Mouse (Mus musculus): Measurements from ENCODE around the gene Tnfrsf11a.
"Not testable (repeated sequence)": the region's sequence is repeated elsewhere in the genome, so short reads cannot be mapped to it uniquely, and the experiment has no call there.

The Tnfrsf11a gene

DNA sequence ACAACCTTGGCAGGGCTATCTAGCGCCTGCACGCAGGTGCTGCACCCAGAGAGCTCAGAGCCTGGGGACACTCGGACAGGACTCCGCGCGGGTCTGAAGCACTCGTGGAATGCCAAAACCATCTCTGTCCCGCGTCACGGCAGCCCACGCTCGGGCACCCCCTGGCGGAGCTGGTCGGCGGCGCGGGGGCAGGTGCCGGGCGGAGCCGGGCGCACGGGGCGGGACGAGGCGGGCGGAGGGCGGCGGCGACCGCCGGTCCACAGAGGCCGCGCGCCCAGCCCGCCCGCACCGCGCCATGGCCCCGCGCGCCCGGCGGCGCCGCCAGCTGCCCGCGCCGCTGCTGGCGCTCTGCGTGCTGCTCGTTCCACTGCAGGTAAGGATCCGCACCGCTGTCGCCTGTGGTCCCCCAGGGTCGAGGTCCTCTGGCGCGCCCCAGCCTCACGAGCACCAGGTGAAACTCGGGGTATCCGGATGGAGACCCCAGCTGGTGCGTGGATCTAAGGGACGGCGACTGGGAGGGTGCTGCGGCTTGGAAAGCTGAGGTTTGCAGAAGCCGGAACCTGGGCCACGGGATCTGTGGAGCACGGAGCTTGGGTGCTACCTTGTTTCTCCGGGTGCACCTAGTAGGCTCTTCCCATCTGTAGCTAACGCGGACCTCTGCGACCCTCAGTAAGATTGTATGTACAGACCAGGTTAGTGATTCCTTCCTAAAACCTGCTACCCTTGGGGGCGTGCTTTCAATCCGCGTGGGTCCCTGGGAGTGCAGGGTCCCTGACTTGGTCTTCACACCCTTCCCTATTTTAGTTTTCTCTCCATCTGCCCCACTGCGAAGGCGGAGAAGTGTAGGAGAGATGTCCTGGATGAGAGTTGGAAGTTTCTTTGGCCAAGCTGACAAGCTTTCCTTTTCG, at the start of gene Tnfrsf11a:
Tnfrsf11a (plus strand) TSS at position 262 of the 908 bp plus-strand sequence.
- DNase-seq: peak; percentile 77

DNA sequence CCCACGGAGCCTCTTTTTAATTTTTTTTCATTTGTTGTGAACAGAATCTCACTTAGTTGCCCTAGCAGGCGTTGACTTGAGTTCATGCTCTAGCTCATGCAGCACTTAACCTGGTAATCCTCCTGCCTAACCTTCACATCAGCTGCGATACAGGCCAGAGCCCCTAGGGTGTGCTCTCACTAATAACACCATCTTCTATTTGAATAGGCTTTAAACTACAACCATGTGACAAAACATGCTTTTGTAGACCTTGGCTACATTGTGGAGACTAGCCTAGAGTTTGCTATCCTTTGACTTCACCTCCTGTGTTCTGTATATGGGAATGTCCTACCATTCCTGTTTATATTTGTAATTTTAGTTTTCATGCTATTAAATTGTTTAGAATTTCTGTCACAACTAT, 45.2 kb upstream of the Tnfrsf11a start:
- peak; percentile 12 for DNase-seq

DNA sequence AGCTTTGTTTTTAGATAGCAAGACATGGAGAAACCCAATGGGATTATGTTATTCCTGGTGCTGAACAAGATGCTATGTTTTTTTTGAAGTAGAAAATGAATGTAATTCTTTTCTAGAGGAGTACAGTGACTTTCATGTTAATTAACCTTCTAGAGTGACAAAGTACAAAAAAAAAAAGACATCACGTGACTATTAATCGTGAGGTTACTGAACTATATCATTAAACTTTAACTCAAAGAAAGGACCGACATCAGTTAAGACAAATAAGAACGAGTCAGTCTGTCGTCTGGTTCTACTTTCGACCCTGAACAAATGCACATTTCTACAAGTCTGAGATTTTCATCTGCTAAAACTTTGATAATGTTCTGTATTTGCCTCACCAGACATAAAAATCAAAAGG, 42.2 kb upstream of the Tnfrsf11a start:
- DNase-seq: no peak

DNA sequence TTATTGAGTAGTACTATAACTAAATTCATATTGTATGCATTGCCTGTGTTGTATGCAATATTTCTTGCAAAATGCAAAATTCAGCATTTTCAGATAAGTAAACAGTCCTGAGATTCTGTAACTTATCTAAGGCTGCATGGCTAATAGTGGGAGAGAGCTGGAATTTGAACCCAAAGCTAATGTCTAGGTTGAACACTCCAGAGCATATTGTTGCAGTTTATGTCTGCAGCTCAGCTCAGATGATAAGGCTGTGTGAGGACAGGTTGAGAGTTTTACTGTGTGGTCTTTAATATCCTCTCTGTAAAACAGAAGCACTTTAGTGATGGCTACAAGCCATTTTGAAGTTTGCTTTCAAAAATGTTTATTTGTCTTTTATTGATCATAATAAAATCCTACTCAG, 41.0 kb upstream of the Tnfrsf11a start:
- no peak for DNase-seq

DNA sequence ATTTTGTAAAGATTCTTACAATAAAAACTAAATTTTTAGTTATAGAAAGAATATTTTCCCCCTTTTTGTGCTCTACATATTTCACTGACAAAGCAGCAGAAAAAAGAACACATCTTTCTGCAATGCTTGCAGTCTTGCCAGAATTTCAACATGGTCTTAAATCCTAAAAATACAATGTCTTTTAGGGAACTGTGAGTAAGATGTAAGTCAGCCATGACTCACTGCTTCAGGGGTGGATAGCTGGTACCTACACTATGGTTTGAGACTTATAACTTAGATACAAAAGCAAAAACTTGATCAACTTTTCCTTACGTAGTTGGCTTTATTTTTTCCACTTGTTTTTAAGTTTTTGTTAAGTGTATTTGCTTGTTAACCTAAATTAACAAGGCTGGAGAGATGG, 38.0 kb upstream of the Tnfrsf11a start:
- no peak for DNase-seq

DNA sequence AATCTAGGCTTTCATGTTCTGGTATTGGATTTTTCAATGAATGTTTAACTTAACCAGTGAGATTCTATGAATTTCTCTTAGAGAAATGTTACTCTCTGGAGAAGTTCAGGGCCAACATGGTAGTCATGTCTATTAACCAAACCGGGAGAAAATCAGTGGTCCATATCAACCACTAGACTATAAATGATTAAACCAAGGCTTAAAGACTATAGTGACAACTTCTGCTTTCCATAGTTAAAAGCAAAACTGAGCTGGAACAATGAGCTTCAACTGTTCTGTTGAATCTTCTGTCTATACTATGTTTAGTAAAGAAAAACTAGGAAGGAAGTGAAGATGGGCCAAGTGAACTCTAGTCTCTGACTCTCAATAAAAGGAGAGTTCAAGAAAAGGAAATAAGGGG, 34.1 kb upstream of the Tnfrsf11a start:
- DNase-seq: no peak

DNA sequence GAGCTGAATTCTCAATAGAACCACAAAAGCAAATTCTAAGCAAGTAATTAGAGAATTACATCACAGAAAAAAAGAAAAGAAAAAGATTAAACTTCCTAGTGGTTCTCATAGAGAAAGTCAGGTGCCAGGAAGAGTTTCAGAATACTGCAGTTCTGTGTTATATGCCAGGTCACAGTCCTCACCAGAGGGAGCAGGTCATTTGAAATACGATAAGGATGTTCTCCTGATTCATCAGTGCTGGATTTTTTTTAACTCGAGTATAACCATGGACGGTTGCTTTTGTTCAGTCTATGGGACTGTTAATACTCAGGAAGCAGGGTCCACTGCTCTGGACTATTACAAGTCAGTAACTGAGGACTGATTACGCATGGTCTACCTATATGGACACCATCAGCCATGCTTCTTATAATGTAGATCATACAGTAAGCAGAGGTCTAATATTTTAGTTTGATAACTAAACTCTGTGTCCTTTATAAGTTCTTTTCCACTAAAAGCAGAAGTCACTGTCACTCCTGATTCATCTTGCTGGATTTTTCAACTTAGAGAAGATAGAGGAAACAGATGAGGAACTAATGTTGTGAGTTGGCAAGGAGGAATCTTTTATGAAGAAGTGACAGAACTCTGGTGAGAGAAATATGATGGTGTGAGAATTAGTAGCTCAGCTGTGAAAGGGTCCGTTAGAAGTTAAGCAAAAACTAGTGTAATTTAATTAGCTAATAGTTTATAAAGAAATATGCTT, 33.5 kb upstream of the Tnfrsf11a start:
- no peak for DNase-seq

DNA sequence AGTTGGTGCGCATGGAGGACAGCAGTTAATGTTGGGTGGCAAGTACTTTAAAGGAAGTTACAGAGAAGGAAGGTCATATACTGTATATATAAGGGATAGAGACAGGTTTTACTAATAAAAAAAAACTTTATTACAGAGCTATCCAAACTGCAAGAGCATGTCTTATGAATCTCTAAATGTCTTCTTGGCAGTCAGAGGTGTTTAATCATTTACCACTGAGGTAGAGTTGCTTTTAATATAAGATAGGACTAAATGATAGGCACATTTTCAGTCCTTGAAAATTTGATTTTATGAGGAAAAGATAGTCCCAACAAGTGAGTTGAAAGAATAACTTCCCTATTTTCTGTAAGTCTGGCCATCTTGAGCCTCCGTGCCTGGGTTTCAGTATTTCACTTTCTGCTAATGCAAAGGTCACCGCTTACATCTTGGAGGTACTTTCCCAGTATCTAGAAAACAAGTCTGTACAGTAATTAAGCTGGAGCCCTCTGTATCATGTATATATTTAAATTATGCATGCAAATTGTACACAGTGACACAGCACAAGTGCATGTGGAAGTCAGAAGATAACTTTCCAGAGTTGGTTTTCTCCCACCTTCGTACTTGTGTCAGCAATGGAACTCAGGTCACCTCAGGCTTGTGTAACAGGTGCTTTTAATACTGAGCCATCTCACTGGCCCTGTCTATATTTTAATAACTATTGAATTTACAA, 32.3 kb upstream of the Tnfrsf11a start:
- no peak for DNase-seq

DNA sequence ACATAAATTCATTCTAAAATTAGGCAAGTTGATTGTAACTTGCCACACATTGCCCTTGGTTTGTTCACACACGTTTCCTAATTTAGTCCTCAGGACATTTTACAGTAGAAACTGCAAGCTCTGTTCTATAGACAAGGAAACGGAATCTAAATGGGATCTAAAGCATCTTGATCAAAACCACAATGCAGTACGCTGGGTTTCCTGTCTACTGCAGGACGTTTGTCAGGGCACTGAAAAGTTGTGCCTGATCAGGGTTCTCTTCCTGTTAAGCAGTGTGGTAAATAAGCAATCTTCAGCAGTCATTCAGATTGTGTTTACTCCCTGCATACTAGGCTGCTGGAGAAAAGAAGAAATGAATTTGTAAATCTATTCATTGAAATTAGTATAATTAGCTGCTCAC, 28.3 kb upstream of the Tnfrsf11a start:
- DNase-seq: peak; percentile 14

DNA sequence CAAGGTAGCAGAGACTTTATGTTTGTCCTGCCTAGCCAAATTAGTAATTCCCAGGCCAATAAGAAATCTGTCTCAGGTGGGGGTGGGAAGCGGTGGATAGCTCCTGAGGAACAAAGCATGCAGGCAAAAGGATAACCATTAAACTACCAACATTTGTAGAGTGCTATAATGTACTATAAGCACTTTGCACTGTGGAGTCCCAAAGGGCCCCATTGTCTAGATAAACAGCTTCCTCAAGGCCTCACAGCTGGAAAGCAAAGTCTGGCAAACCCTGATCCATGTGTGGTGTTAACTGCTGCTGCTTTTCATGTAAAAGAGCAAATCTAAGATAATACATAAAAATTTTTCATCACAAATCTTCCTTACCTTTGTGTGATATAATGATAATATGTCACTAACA, 27.6 kb upstream of the Tnfrsf11a start:
- no peak for DNase-seq

DNA sequence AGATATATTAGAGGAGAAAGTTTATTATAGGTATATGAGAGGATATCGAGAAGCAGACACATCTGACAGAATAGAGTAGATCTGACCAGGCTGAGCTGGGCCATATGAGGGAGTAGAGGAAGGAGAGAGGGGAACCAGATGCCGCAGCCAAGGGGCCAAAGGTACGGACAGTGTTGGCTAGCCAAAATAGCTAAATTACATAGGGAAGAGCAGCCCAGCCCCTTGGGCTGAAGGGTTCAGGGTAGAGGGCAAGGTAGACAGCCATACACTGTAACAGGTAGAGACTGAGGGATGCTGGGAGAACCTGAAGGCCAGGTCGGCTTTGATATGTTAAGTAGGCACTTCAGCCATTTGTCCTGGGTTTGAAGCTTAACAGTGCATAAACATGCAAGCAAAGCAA, 21.7 kb upstream of the Tnfrsf11a start:
- no peak for DNase-seq

DNA sequence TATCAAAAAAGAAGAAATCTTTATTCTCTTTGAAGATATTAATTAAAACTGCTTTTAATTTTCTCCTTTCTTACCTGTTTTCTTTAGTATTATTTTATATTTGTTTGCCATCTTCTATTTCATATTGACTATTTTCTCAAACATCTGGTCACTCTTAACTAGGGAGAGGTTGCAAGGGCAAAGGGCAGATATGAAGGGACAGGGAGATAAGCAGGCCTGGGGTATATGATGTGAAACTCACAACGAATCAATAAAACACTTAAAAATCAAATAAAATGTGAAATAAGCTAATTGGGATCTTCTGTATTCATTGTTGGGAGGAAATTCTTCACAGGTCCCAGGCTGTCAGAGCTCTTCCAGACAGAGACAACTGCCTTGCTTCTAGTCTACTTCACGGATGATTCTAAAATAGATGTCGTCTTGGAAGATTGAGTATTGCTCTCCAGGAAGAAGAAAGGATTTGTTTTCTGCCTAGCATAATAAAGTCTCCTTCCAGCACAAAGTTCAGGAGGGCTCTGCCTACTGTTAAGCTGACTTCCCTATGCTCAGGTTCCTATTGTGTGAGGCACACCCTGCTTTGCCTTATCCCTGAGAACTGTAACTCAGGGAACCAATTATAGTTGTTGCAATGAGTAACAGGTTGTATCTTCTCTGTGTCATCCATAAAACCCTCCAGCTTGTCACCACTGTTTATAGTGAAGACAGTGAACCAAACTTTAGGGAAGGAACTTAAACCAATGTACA, 20.9 kb upstream of the Tnfrsf11a start:
- DNase-seq: no peak

DNA sequence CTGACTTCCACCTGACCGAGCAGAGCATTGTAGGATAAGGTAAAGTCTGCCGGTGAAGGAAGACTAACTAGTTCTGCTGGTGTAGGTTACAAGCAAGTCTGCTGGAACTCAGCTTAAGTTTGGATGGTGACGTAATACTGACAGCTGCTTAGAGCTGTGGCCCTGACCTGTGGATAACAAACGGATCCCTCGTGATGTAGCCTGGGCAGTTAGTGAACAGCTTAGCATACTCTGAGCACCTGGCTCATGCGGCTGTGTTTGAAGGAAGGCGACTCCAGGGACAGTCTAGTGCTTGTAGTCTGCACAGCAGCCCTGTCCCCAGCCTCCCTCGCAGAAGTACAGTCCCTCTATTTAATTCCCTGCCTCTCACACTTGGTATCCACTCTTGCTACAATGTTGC, 14.9 kb upstream of the Tnfrsf11a start:
- DNase-seq: no peak

DNA sequence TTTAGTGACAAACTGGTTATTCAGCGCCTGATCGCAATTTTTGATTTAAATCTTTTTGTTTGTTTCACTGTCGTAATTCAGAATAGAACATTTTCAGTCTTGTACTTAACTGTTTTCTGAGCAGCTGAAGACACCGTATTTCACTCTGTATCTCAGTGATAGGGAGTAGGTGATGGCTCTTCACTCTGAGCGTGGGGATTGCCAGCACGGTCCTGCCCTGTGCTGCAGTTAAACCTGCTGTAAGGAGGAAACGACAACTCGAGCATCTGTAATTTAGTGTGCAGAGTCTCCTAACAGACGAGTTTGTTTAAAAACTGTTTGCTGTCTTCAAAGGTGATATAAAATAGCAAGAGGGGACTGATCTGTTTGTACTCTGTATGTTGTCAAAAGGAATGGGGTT, 14.4 kb upstream of the Tnfrsf11a start:
- DNase-seq: not testable (repeated sequence)

DNA sequence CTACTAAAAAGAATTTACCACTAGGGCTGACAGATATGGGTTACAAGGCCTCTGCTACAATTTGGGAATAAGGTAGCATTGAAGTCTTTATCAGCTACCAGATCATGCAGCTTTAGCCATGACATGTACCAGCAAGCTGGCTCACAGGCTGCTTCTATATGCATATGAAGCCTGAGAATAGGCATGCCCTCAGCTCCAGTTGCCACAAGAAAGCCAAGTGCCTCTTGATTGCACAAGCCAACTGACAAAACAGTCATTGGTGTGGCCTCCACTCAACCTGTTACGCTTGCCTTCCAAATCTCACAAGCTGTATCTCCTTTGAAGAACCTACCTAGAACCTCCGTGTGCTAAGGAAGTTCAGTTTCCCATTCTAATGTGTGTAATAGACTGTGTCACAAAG, 12.1 kb upstream of the Tnfrsf11a start:
- DNase-seq: no peak

DNA sequence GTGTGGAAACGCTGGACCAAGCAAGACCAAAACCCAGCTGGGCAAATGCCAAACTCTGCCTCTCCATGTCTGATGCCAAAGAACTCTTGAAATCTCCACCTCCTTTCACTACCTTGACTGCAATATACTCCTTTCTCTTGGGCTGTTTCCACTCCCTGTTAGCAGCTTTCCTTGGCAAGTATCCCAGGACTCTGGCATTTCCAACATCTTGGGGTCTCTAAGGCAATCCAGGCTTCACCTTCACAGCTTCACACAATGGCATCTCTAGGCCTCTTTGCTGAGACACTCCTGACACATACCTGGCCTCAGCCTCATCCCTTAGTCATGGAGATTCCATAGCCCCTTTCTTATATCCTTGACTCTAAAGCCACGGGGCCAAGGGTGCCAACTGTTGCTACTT, 9.8 kb upstream of the Tnfrsf11a start:
- DNase-seq: no peak

DNA sequence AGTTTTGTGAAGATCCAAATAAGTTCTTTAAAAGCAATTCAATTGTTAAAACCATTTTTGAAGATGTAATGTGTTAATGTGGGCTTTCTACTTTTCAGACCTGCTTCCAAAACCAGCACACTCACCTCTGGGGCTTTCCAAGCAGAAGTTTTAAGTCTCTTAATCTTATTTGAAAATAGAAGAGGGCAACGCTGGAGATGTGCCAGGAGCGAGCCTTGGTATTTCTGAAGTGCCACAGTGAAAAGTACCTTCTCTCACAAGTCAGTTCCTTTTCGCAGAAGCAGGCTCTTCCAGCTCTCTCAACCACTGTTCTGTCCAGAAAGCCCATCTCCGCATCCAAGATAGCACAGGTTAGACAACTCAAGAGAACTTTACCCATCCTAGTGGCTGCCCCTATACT, 4.1 kb upstream of the Tnfrsf11a start:
- no peak for DNase-seq

DNA sequence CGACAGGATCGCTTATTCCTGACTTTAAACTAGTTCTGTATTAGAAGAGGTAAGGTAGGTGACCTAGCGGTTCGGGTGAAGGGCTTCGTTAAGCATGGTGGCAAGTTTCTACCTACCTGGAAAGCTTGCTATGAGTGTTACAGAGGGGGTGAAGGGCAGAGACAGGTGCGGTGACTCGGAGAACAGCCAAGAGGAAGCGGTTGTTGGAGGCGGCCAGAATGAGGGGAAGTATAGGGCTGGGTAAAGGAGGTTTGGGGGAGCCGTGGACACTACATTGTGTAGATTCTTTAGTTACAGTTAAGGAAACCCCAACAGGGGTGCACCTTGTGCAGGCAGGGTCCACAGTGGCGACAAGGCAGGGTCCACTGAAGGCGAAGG, 450 bp upstream of the Tnfrsf11a start:
- peak; percentile 20 for DNase-seq

DNA sequence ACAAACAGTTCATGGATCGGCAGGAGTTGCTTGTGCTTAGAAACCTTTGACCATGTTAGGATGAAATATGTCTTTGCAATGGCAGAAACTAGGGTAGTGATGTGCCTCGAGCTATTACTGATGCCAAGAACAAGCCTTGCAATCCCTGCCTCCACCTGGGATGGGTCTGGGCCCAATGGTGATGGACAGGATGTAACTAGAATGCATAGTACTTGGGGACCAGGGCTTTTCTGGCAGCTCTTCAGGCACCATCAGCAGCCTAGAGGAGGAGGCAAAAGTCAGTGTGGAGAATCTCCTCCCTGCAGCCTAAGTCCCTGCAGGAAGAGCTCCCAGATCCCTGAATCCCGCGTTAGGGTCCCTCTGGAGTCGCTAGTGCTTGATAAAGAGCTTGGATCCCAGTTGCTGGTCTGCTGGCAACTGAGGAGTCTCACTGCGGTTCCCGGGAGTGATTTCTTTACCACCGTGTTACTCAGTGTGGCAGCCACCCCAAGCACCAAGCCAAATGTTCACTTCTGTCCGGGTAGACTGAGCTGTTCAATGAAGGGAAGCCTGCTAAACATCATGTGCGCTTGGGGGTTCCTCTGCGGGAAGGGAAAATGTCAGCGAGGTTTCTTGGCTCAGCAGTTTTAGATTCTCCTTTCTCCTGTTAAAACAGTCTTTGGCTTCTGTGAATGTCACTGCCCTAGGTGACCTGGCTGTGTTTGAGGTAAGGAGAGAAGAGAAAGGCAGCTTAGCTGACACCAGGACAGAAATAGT, 1.1 kb downstream of the Tnfrsf11a start:
- no peak for DNase-seq

DNA sequence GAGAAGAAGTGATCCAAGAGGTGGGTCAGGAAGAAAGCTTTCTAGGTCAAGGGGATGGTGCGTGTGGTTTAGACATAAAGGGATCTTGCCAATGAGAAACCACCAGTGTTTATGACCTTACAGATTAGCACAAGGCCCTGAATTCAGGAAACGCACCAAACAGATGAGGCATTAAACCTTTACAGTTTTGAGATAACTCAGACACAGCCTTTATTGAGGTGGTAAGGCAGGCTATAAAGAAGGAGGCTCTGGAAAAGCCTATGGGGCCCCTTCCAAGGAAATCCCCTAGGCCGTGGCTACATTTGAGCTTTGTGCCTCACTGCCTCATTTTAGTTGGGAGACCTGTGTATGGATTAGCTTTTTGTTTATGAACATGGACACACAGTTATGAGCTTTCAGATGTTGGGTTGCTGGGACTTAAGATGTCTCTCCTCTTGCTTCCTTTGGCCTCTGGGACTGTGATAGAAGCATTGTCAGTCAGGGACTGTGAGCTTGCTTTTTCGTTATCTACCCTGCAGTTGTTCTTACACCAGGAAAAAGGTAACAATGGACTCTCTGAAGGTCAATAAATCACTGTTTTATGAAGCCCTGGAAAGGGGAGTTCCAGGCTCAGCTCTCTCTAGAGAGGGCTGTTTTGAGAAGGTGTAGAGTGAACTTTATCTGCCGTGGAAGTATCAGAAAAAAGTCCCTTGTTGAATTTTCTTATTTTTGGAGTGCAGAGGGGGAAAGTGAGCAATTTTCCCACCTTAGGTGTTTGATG, 3.9 kb downstream of the Tnfrsf11a start:
- DNase-seq: no peak

DNA sequence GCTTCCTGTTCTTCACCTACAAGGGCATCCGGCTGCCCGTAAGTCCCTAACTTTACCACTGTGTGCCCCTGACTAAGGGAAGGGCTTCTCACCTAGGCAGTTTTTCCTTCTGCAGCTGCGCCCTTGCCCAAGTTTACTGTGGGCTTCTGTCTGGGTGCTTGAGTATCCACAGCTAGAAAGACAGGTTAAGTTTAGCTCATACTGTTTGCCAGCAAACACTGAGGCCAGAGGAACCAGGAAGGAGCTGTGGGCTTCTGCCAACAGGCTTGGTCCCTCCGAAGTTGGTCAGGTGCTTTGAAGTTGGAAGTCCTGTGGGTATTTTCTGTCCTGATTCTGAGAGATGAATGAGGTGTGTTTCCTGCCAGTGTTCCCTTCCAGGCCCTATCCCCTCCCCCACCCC, 4.6 kb downstream of the Tnfrsf11a start:
- DNase-seq: no peak

Measured in thymus, postnatal 14 days (tissue).